Mouse (Mus musculus): ENCODE measurements around the gene Mbnl1. TPM values are rescaled to one million over a fixed set of nuclear protein-coding genes. Genes with fewer than 3 reads are reported as not detected.

The Mbnl1 gene
- total and polyA plus RNA-seq, 3 experiments: 174 to 332 (median 249) TPM

GRCm38 (mm10) chr3:60559762-60560161, 87.1 kb downstream of the Mbnl1 start (continued):
- TF ChIP-seq ELF1 (IDR thresholded peaks at IDR 0.05; ENCODE audit: low read depth, low read length) (peak; percentile 60; the same call in 1 of the 2 replicates), NELFE (IDR thresholded peaks at IDR 0.05; ENCODE audit: low read depth, low read length) (no peak), EP300 (IDR thresholded peaks at IDR 0.05; ENCODE audit: low read length) (peak; percentile 49; the same call in 1 of the 2 replicates), E2F4 (IDR thresholded peaks at IDR 0.05; ENCODE audit: insufficient replicate concordance, low read depth, low read length) (no peak)

GRCm38 (mm10) chr3:60563529-60564243, 91.1 kb downstream of the Mbnl1 start:
- no peaks in the 10 kb centered on the region for H3K27me3 ChIP-seq (replicated peaks)
- no peaks in the 10 kb centered on the region for H3K9me3 ChIP-seq (replicated peaks; ENCODE audit: low read length)
- no peak overlapping the region for H3K27ac ChIP-seq (ENCODE audit: insufficient read depth, low read depth)
- H3K4me3 ChIP-seq (replicated peaks in 1 of 3; ENCODE audit: low read depth in 2 of 3, low read length in 2 of 3, poor library complexity in 1 of 3): no peak overlapping the region
- H3K9ac ChIP-seq (ENCODE audit: insufficient read depth, low read depth): no peak overlapping the region
- TF ChIP-seq MAFK (IDR thresholded peaks at IDR 0.05; ENCODE audit: insufficient replicate concordance, low read length) (no peak), GABPA (IDR thresholded peaks at IDR 0.05; ENCODE audit: insufficient replicate concordance, low read depth, low read length) (no peak), TCF12 (IDR thresholded peaks at IDR 0.05; ENCODE audit: low read depth, low read length) (no peak), RCOR1 (conservative IDR thresholded peaks at IDR 0.05; ENCODE audit: low read depth, low read length) (no peak), SIN3A (IDR thresholded peaks at IDR 0.05; ENCODE audit: low read length) (no peak), EP300 (IDR thresholded peaks at IDR 0.05; ENCODE audit: low read length) (no peak), NELFE (IDR thresholded peaks at IDR 0.05; ENCODE audit: low read depth, low read length) (no peak), RAD21 (IDR thresholded peaks at IDR 0.05; ENCODE audit: low read depth, low read length) (no peak)
- H3K4me2 ChIP-seq (ENCODE audit: insufficient read depth, low read depth, poor library complexity, severe bottlenecking): no peak overlapping the region
- dilution Hi-C loops (cut with MboI; ENCODE audit: extremely low pct_ligation_motif_present, extremely low pct_unique_long_range_greater_than_20kb, low sequenced_read_pairs) (no loop called here), in situ Hi-C loops (cut with MboI; ENCODE audit: low pct_ligation_motif_present, low pct_unique_long_range_greater_than_20kb, low sequenced_read_pairs) (no loop called here)
- peaks cover 83% of the 10 kb centered on the region for H3K79me2 ChIP-seq (replicated peaks; ENCODE audit: control insufficient read depth, extremely low read depth, insufficient read depth, poor library complexity, severe bottlenecking)
- peaks cover 23 to 90% of the 10 kb centered on the region in 2 experiments for H3K4me1 ChIP-seq (ENCODE audit: control insufficient read depth in 1 of 2, insufficient read depth in 2 of 2)
- H3K36me3 ChIP-seq (replicated peaks in 1 of 2; ENCODE audit: control insufficient read depth in 1 of 2, insufficient read depth in 1 of 2, low read length in 1 of 2): peaks cover 15 to 48% of the 10 kb centered on the region in 2 experiments
- DNase-seq (ENCODE audit: extremely low read depth): no peak

- no peak overlapping the region for H3K4me2 ChIP-seq (ENCODE audit: insufficient read depth, low read depth, poor library complexity, severe bottlenecking)
- TF ChIP-seq CTCF (conservative IDR thresholded peaks at IDR 0.05 in 1 of 2, IDR thresholded peaks at IDR 0.05 in 1 of 2; ENCODE audit: low read depth in 2 of 2, low read length in 2 of 2) (no peak), EP300 (IDR thresholded peaks at IDR 0.05; ENCODE audit: low read length) (no peak), ZC3H11A (IDR thresholded peaks at IDR 0.05; ENCODE audit: low read depth, low read length) (no peak), MAZ (IDR thresholded peaks at IDR 0.05; ENCODE audit: low read depth, low read length) (no peak), RCOR1 (conservative IDR thresholded peaks at IDR 0.05; ENCODE audit: low read depth, low read length) (no peak), MXI1 (IDR thresholded peaks at IDR 0.05; ENCODE audit: low read depth, low read length) (no peak), RAD21 (IDR thresholded peaks at IDR 0.05; ENCODE audit: low read depth, low read length) (no peak), SIN3A (IDR thresholded peaks at IDR 0.05; ENCODE audit: low read length) (no peak), USF1 (IDR thresholded peaks at IDR 0.05; ENCODE audit: low read depth, low read length) (no peak), POLR2AphosphoS2 (IDR thresholded peaks at IDR 0.05; ENCODE audit: low read depth, low read length) (no peak), USF2 (conservative IDR thresholded peaks at IDR 0.05; ENCODE audit: low read depth, low read length) (no peak), UBTF (IDR thresholded peaks at IDR 0.05; ENCODE audit: low read depth, low read length) (no peak), JUN (IDR thresholded peaks at IDR 0.05; ENCODE audit: insufficient read depth, low read depth, low read length) (no peak), ZKSCAN1 (IDR thresholded peaks at IDR 0.05; ENCODE audit: borderline replicate concordance, low read depth, low read length) (no peak)
- H3K9me3 ChIP-seq (replicated peaks; ENCODE audit: low read length): no peaks in the 10 kb centered on the region
- H3K4me3 ChIP-seq (replicated peaks in 1 of 3; ENCODE audit: low read depth in 2 of 3, low read length in 2 of 3, poor library complexity in 1 of 3): no peak overlapping the region
- H3K9ac ChIP-seq (ENCODE audit: insufficient read depth, low read depth): no peak overlapping the region
- H3K27ac ChIP-seq (ENCODE audit: insufficient read depth, low read depth): no peak overlapping the region
- dilution Hi-C loops (cut with MboI; ENCODE audit: extremely low pct_ligation_motif_present, extremely low pct_unique_long_range_greater_than_20kb, low sequenced_read_pairs) (no loop called here), in situ Hi-C loops (cut with MboI; ENCODE audit: low pct_ligation_motif_present, low pct_unique_long_range_greater_than_20kb, low sequenced_read_pairs) (no loop called here)
- peaks cover 82% of the 10 kb centered on the region for H3K79me2 ChIP-seq (replicated peaks; ENCODE audit: control insufficient read depth, extremely low read depth, insufficient read depth, poor library complexity, severe bottlenecking)
- H3K4me1 ChIP-seq (ENCODE audit: control insufficient read depth in 1 of 2, insufficient read depth in 2 of 2): peaks cover 21 to 88% of the 10 kb centered on the region in 2 experiments
- no peak for DNase-seq (ENCODE audit: extremely low read depth)
- no peaks in the 10 kb centered on the region for H3K27me3 ChIP-seq (replicated peaks)
- H3K36me3 ChIP-seq (replicated peaks in 1 of 2; ENCODE audit: control insufficient read depth in 1 of 2, insufficient read depth in 1 of 2, low read length in 1 of 2): peaks cover 15 to 45% of the 10 kb centered on the region in 2 experiments
Measured at GRCm38 (mm10) chr3:60564244-60564643, 91.6 kb downstream of the Mbnl1 start.

All from CH12.LX (cell line).